Mouse (Mus musculus) liver, embryonic 11.5 days (tissue): ENCODE measurements around the gene Trap1. TPM values are rescaled to one million over a fixed set of nuclear protein-coding genes. Genes with fewer than 3 reads are reported as not detected.
A peak's percentile ranks its signal among the peaks of the same experiment; 100 is the strongest.
"Not testable (repeated sequence)": the region's sequence is repeated elsewhere in the genome, so short reads cannot be mapped to it uniquely, and the experiment has no call there.

Experiments used
- ATAC-seq: fragments of 200-750 bp; cut with Nextera tagmentation; replicated peaks from 2 replicates; pipeline ENCODE4 v1.8.0; 2017; ENCODE audit warnings: moderate number of reproducible peaks, mild to moderate bottlenecking, moderate TSS enrichment, moderate library complexity; ENCODE audit not compliant: low FRiP score
- DNase-seq: peaks from one replicate; pipeline ENCODE4 v3.0.0-alpha.2; 2017; ENCODE audit warnings: low spot score
- H3K27ac ChIP-seq: fragments of 300-500 bp; sonication (generic); 2 replicates; pipeline ENCODE4 v1.5.1; 2014; ENCODE audit warnings: mild to moderate bottlenecking, low read depth, low read length, control low read depth
- H3K27me3 ChIP-seq: fragments of 300-500 bp; sonication (generic); replicated peaks from 2 replicates; pipeline ENCODE4 v1.6.1; 2014; ENCODE audit warnings: low read length, mixed read lengths; ENCODE audit not compliant: control insufficient read depth, insufficient read depth
- H3K36me3 ChIP-seq: fragments of 300-500 bp; sonication (generic); 2 replicates; pipeline ENCODE4 v1.6.1; 2014; ENCODE audit warnings: mild to moderate bottlenecking, low read length, moderate library complexity, mixed read lengths; ENCODE audit not compliant: control insufficient read depth, insufficient read depth
- H3K4me1 ChIP-seq: fragments of 300-500 bp; sonication (generic); replicated peaks from 2 replicates; pipeline ENCODE4 v1.6.1; 2014; ENCODE audit warnings: low read length, mixed read lengths; ENCODE audit not compliant: control insufficient read depth, insufficient read depth
- H3K4me2 ChIP-seq: fragments of 300-500 bp; sonication (generic); 2 replicates; pipeline ENCODE4 v1.6.1; 2014; ENCODE audit warnings: mild to moderate bottlenecking, control low read depth, moderate library complexity
- H3K4me3 ChIP-seq: fragments of 300-500 bp; sonication (generic); 2 replicates; pipeline ENCODE4 v1.5.1; 2014; ENCODE audit warnings: low read depth, low read length, control low read depth
- H3K9ac ChIP-seq: fragments of 300-500 bp; sonication (generic); 2 replicates; pipeline ENCODE4 v1.6.1; 2014; ENCODE audit warnings: low read depth, low read length, control low read depth
- H3K9me3 ChIP-seq: fragments of 300-500 bp; sonication (generic); 2 replicates; pipeline ENCODE4 v1.6.1; 2016; ENCODE audit warnings: low read length, inconsistent platforms, mixed read lengths; ENCODE audit not compliant: control insufficient read depth
- WGBS: fragments of 180-500 bp; shearing (Covaris S2); extraction: QIAGEN DNeasy Blood & Tissue Kit; methylation state at CpG from one replicate; pipeline ENCODE4 v1.1.7; 2014; 5-methylcytosine and 5-hydroxymethylcytosine counted together
- polyA plus RNA-seq: library from polyadenylated mRNA; unstranded; fragments of >200 nt; fragmentation: Nextera tagmentation; extraction: Ambion mirVana; gene quantifications from 2 replicates; pipeline ENCODE4 v1.2.1, GENCODE M21; 2014

Gene Trap1
- polyA plus RNA-seq, 1 experiment from 2014 or later, result 147 TPM

- Histone ChIP-seq H3K9me3 (no peaks in the 10 kb centered on the region), H3K9ac (no peak overlapping the region), H3K27me3 (no peaks in the 10 kb centered on the region), H3K36me3 (peaks cover 35% of the 10 kb centered on the region), H3K4me1 (no peaks in the 10 kb centered on the region), H3K4me3 (no peak overlapping the region), H3K4me2 (no peak overlapping the region), H3K27ac (no peak overlapping the region)
- WGBS, result 91% methylated on average over 7 of the region's 7 CpGs
- DNase-seq, result no peak
- no peak for ATAC-seq
Measured at GRCm38 (mm10) chr16:4085051-4085450, 7.4 kb upstream of the Trap1 start.

- not testable (repeated sequence) for H3K27ac ChIP-seq, H3K27me3 ChIP-seq, H3K9me3 ChIP-seq, ATAC-seq, H3K9ac ChIP-seq, DNase-seq, H3K4me3 ChIP-seq, H3K4me2 ChIP-seq
- Histone ChIP-seq H3K4me1 (peaks cover 13% of the 10 kb centered on the region), H3K36me3 (peaks cover 15% of the 10 kb centered on the region)
- WGBS, result 74% methylated on average over 3 of the region's 3 CpGs
Measured at GRCm38 (mm10) chr16:4080419-4080818, 2.8 kb upstream of the Trap1 start.

GRCm38 (mm10) chr16:4079656-4080055, 2.0 kb upstream of the Trap1 start:
- H3K27ac ChIP-seq, result no peak overlapping the region
- ATAC-seq (no peak), DNase-seq (no peak)
- H3K36me3 ChIP-seq, result peaks cover 7% of the 10 kb centered on the region
- WGBS, result 87% methylated on average over 1 of the region's 1 CpGs
- H3K9ac ChIP-seq, result no peak overlapping the region
- H3K4me1 ChIP-seq, result peaks cover 20% of the 10 kb centered on the region
- no peaks in the 10 kb centered on the region for H3K9me3 ChIP-seq
- no peak overlapping the region for H3K4me3 ChIP-seq
- no peak overlapping the region for H3K4me2 ChIP-seq
- no peaks in the 10 kb centered on the region for H3K27me3 ChIP-seq

- H3K27me3 ChIP-seq, H3K27ac ChIP-seq, H3K9me3 ChIP-seq, H3K36me3 ChIP-seq, ATAC-seq, DNase-seq: not testable (repeated sequence)
- WGBS, result 65% methylated on average over 10 of the region's 10 CpGs
- Histone ChIP-seq H3K9ac (peak overlapping the region; percentile 90), H3K4me2 (peak overlapping the region; percentile 82), H3K4me1 (peaks cover 23% of the 10 kb centered on the region), H3K4me3 (peak overlapping the region; percentile 86)
Measured at GRCm38 (mm10) chr16:4078302-4078701, 675 bp upstream of the Trap1 start.

- 32% methylated on average over 3 of the region's 3 CpGs for WGBS
Measured at GRCm38 (mm10) chr16:4074836-4075235, 2.8 kb downstream of the Trap1 start.

GRCm38 (mm10) chr16:4074297-4074696, 3.3 kb downstream of the Trap1 start:
- 55% methylated on average over 6 of the region's 6 CpGs for WGBS
- Histone ChIP-seq H3K9me3 (no peaks in the 10 kb centered on the region), H3K27me3 (no peaks in the 10 kb centered on the region), H3K4me1 (peaks cover 23% of the 10 kb centered on the region), H3K9ac (no peak overlapping the region), H3K36me3 (peaks cover 7% of the 10 kb centered on the region; the same call in 1 of the 2 replicates), H3K4me2 (0 out of 2 replicates have a peak overlapping the region, but pooled peaks have one; percentile 9), H3K4me3 (0 out of 2 replicates have a peak overlapping the region, but pooled peaks have one; percentile 15), H3K27ac (no peak overlapping the region)
- no peak for DNase-seq
- ATAC-seq, result no peak

More at GRCm38 (mm10) chr16:4074836-4075235, 2.8 kb downstream of the Trap1 start:
- DNase-seq, result no peak
- Histone ChIP-seq H3K36me3 (peaks cover 7% of the 10 kb centered on the region; the same call in 1 of the 2 replicates), H3K27ac (no peak overlapping the region; the same call in 1 of the 2 replicates), H3K9ac (no peak overlapping the region), H3K4me2 (peak overlapping the region; percentile 82), H3K4me3 (no peak overlapping the region), H3K27me3 (no peaks in the 10 kb centered on the region), H3K4me1 (peaks cover 23% of the 10 kb centered on the region), H3K9me3 (no peaks in the 10 kb centered on the region)
- peak; percentile 24; the same call in 1 of the 2 replicates for ATAC-seq

GRCm38 (mm10) chr16:4068588-4068987, 9.0 kb downstream of the Trap1 start:
- Histone ChIP-seq H3K4me1 (no peaks in the 10 kb centered on the region), H3K27ac (no peak overlapping the region), H3K9ac (no peak overlapping the region), H3K9me3 (no peaks in the 10 kb centered on the region), H3K4me3 (no peak overlapping the region), H3K36me3 (peaks cover 25% of the 10 kb centered on the region), H3K27me3 (no peaks in the 10 kb centered on the region), H3K4me2 (no peak overlapping the region)
- DNase-seq, result no peak
- ATAC-seq, result peak; percentile 49
- WGBS, result 63% methylated on average over 8 of the region's 8 CpGs

GRCm38 (mm10) chr16:4064945-4065344, 12.7 kb downstream of the Trap1 start:
- no peak overlapping the region for H3K27ac ChIP-seq
- no peak overlapping the region for H3K4me3 ChIP-seq
- 86% methylated on average over 4 of the region's 4 CpGs for WGBS
- peaks cover 32% of the 10 kb centered on the region for H3K36me3 ChIP-seq
- no peak for DNase-seq
- no peaks in the 10 kb centered on the region for H3K27me3 ChIP-seq
- H3K4me2 ChIP-seq, result no peak overlapping the region
- no peaks in the 10 kb centered on the region for H3K9me3 ChIP-seq
- no peaks in the 10 kb centered on the region for H3K4me1 ChIP-seq
- ATAC-seq, result no peak
- no peak overlapping the region for H3K9ac ChIP-seq

GRCm38 (mm10) chr16:4053811-4054210, 23.8 kb downstream of the Trap1 start:
- DNase-seq (no peak), ATAC-seq (no peak)
- no peaks in the 10 kb centered on the region for H3K4me1 ChIP-seq
- WGBS, result 79% methylated on average over 3 of the region's 3 CpGs
- peaks cover 62% of the 10 kb centered on the region for H3K36me3 ChIP-seq
- H3K4me3 ChIP-seq, result no peak overlapping the region
- H3K4me2 ChIP-seq, result no peak overlapping the region
- no peaks in the 10 kb centered on the region for H3K9me3 ChIP-seq
- H3K27ac ChIP-seq, result no peak overlapping the region
- H3K9ac ChIP-seq, result no peak overlapping the region
- no peaks in the 10 kb centered on the region for H3K27me3 ChIP-seq
